Mouse (Mus musculus) heart, adult 2 months (tissue): ENCODE measurements around the gene Nr1h3.

Experiments used
- CTCF ChIP-seq: fragments of 200-600 bp; IDR thresholded peaks from 2 replicates; pipeline ENCODE4 v1.8.1; 2022; ENCODE audit warnings: antibody characterized with exemption, mild to moderate bottlenecking, moderate library complexity
- POLR2A ChIP-seq: fragments of 200-500 bp; IDR thresholded peaks from 2 replicates; pipeline ENCODE4 v1.6.1; 2011; ENCODE audit warnings: mild to moderate bottlenecking, low read depth, low read length, control low read depth; ENCODE audit not compliant: insufficient read depth

DNA sequence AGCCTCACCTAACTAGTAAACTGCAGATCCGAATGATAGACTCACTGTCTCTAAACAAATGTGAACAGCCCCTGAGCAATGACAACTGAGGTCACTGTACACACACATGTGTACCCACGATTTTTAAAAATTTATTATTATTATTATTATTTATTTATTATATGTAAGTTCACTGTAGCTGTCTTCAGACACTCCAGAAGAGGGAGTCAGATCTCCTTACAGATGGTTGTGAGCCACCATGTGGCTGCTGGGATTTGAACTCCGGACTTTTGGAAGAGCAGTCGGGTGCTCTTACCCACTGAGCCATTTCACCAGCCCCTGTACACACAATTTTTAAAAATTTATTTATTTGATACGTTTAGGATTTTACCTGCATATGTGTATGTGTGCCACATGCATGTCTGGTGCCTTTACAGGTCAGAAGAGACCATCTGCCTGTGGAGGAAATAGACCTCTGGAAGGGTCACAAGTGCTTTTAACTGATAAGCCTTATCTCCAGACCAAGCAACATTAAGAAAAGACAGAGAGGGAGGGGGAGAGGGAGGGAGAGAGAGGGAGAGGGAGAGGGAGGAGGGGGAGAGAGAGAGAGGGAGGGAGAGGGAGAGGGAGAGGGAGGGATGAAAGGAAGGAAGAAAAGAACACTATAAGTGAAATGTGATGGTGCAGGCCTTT is 42.1 kb upstream of the Nr1h3 start:
- TF ChIP-seq CTCF, result no peak
- no peak for TF ChIP-seq POLR2A
